Mouse (Mus musculus) CH12.LX (cell line): Measurements from ENCODE around the gene Ascl4. TPM values are rescaled to one million over a fixed set of nuclear protein-coding genes. Genes with fewer than 3 reads are reported as not detected.
A peak's percentile ranks its signal among the peaks of the same experiment; 100 is the strongest.

ENCODE experiments used
- DNase-seq: peaks from one replicate; pipeline ENCODE4 v3.0.0-alpha.2; 2013; ENCODE audit errors: extremely low read depth
- H3K27ac ChIP-seq: 2 replicates; pipeline ENCODE4 v1.5.1; 2012; ENCODE audit warnings: low read depth, mild to moderate bottlenecking, control low read depth, moderate library complexity; ENCODE audit not compliant: insufficient read depth
- H3K27me3 ChIP-seq: replicated peaks from 2 replicates; pipeline ENCODE3; 2012; ENCODE audit warnings: inconsistent platforms
- H3K36me3 ChIP-seq, 2 experiments: replicated peaks in 1 of 2; 2 replicates each; pipeline versions ENCODE3 to v1.6.1; 2012; ENCODE audit warnings: inconsistent platforms in 1 of 2, low read length in 1 of 2, mild to moderate bottlenecking in 1 of 2, mixed read lengths in 1 of 2, moderate library complexity in 1 of 2; ENCODE audit not compliant: control insufficient read depth in 1 of 2, insufficient read depth in 1 of 2
- H3K4me1 ChIP-seq, 2 experiments: 2 replicates each; pipeline ENCODE4 v1.6.1; 2012; ENCODE audit warnings: inconsistent platforms in 1 of 2, moderate library complexity in 1 of 2; ENCODE audit not compliant: insufficient read depth in 2 of 2, control insufficient read depth in 1 of 2
- H3K4me2 ChIP-seq: 2 replicates; pipeline ENCODE4 v1.6.1; 2012; ENCODE audit warnings: low read depth, mild to moderate bottlenecking, control low read depth; ENCODE audit not compliant: poor library complexity, insufficient read depth, severe bottlenecking
- H3K4me3 ChIP-seq, 3 experiments: fragments of 150-350 bp in 1 of 3; sonication (generic) in 1 of 3; replicated peaks in 1 of 3; 2 replicates each; pipeline versions ENCODE3 to v1.5.1; 2011 to 2012; ENCODE audit warnings: low read depth in 2 of 3, low read length in 2 of 3, mild to moderate bottlenecking in 2 of 3, moderate library complexity in 2 of 3, control low read depth in 1 of 3, improper control_type of control experiment in 1 of 3, inconsistent platforms in 1 of 3, mixed read lengths in 1 of 3; ENCODE audit not compliant: poor library complexity in 1 of 3
- H3K79me2 ChIP-seq: replicated peaks from 2 replicates; pipeline ENCODE4 v1.6.1; 2012; ENCODE audit warnings: mild to moderate bottlenecking, moderate library complexity; ENCODE audit not compliant: control insufficient read depth, poor library complexity, insufficient read depth, severe bottlenecking; ENCODE audit errors: extremely low read depth
- H3K9ac ChIP-seq: 2 replicates; pipeline ENCODE4 v1.6.1; 2012; ENCODE audit warnings: low read depth, mild to moderate bottlenecking, control low read depth, moderate library complexity; ENCODE audit not compliant: insufficient read depth
- H3K9me3 ChIP-seq: replicated peaks from 2 replicates; pipeline ENCODE3; 2012; ENCODE audit warnings: low read length, inconsistent platforms, mixed read lengths
- BHLHE40 ChIP-seq: IDR thresholded peaks from 2 replicates; pipeline ENCODE4 v1.6.1; 2011; ENCODE audit warnings: mild to moderate bottlenecking, low read depth, low read length, improper control_type of control experiment
- CTCF ChIP-seq, 2 experiments: IDR thresholded peaks in 1 of 2; conservative IDR thresholded peaks in 1 of 2; 2 replicates each; pipeline ENCODE4 v1.5.1; 2011 to 2012; ENCODE audit warnings: low read depth in 2 of 2, low read length in 2 of 2, improper control_type of control experiment in 1 of 2, inconsistent platforms in 1 of 2, mild to moderate bottlenecking in 1 of 2, moderate library complexity in 1 of 2
- E2F4 ChIP-seq: IDR thresholded peaks from 2 replicates; pipeline ENCODE4 v1.6.1; 2011; ENCODE audit warnings: low read depth, low read length, improper control_type of control experiment; ENCODE audit not compliant: insufficient replicate concordance
- ELF1 ChIP-seq: IDR thresholded peaks from 2 replicates; pipeline ENCODE4 v1.6.1; 2014; ENCODE audit warnings: low read depth, mild to moderate bottlenecking, inconsistent platforms, low read length, improper control_type of control experiment
- ETS1 ChIP-seq: conservative IDR thresholded peaks from 2 replicates; pipeline ENCODE4 v1.6.1; 2012; ENCODE audit warnings: low read depth, mild to moderate bottlenecking, inconsistent platforms, low read length, improper control_type of control experiment, moderate library complexity
- IRF4 ChIP-seq: IDR thresholded peaks from 2 replicates; pipeline ENCODE4 v1.6.1; 2014; ENCODE audit warnings: low read depth, mild to moderate bottlenecking, inconsistent platforms, low read length, improper control_type of control experiment
- MAZ ChIP-seq: IDR thresholded peaks from 2 replicates; pipeline ENCODE4 v1.6.1; 2012; ENCODE audit warnings: low read depth, mild to moderate bottlenecking, inconsistent platforms, low read length, improper control_type of control experiment, moderate library complexity
- MEF2A ChIP-seq: IDR thresholded peaks from 2 replicates; pipeline ENCODE4 v1.6.1; 2014; ENCODE audit warnings: low read depth, mild to moderate bottlenecking, inconsistent platforms, low read length, improper control_type of control experiment, borderline replicate concordance
- MYC ChIP-seq: IDR thresholded peaks from 2 replicates; pipeline ENCODE4 v1.6.1; 2011; ENCODE audit warnings: low read depth, mild to moderate bottlenecking, improper control_type of control experiment, low read length
- NELFE ChIP-seq: IDR thresholded peaks from 2 replicates; pipeline ENCODE4 v1.6.1; 2011; ENCODE audit warnings: low read depth, low read length, improper control_type of control experiment
- NRF1 ChIP-seq: IDR thresholded peaks from 2 replicates; pipeline ENCODE4 v1.6.1; 2014; ENCODE audit warnings: low read depth, mild to moderate bottlenecking, inconsistent platforms, low read length, improper control_type of control experiment, moderate library complexity
- PAX5 ChIP-seq: IDR thresholded peaks from 2 replicates; pipeline ENCODE4 v1.6.1; 2012; ENCODE audit warnings: low read length, inconsistent platforms, mixed read lengths
- RCOR1 ChIP-seq: conservative IDR thresholded peaks from 2 replicates; pipeline ENCODE4 v1.6.1; 2012; ENCODE audit warnings: low read depth, mild to moderate bottlenecking, inconsistent platforms, low read length, improper control_type of control experiment
- SMC3 ChIP-seq: IDR thresholded peaks from 2 replicates; pipeline ENCODE4 v1.6.1; 2011; ENCODE audit warnings: low read depth, low read length, improper control_type of control experiment
- TBP ChIP-seq: conservative IDR thresholded peaks from 2 replicates; pipeline ENCODE4 v1.6.1; 2011; ENCODE audit warnings: low read depth, low read length, improper control_type of control experiment
- TCF12 ChIP-seq: IDR thresholded peaks from 2 replicates; pipeline ENCODE4 v1.6.1; 2014; ENCODE audit warnings: low read depth, mild to moderate bottlenecking, inconsistent platforms, low read length, improper control_type of control experiment
- USF1 ChIP-seq: IDR thresholded peaks from 2 replicates; pipeline ENCODE4 v1.6.1; 2014; ENCODE audit warnings: low read depth, mild to moderate bottlenecking, inconsistent platforms, low read length, improper control_type of control experiment
- USF2 ChIP-seq: conservative IDR thresholded peaks from 2 replicates; pipeline ENCODE4 v1.6.1; 2011; ENCODE audit warnings: low read depth, low read length, improper control_type of control experiment
- dilution Hi-C: fragments of 300-500 bp; cut with MboI; formaldehyde crosslinking; loops from 2 replicates; pipeline ENCODE4 v1.14.3; 2020; ENCODE audit warnings: low sequenced_read_pairs; ENCODE audit not compliant: extremely low pct_unique_long_range_greater_than_20kb, extremely low pct_ligation_motif_present
- in situ Hi-C: fragments of 300-500 bp; cut with MboI; formaldehyde crosslinking; loops from 3 replicates; pipeline ENCODE4 v1.14.3; 2019; ENCODE audit warnings: low sequenced_read_pairs, low pct_ligation_motif_present, low pct_unique_long_range_greater_than_20kb, mixed read lengths
- polyA plus RNA-seq: library from polyadenylated mRNA; unstranded; fragments of >175 nt; gene quantifications from 2 replicates; pipeline ENCODE4 v1.2.1, GENCODE M21; 2012; ENCODE audit warnings: low read depth; ENCODE audit not compliant: insufficient read length
- total RNA-seq, 2 experiments: library from RNA; depleted of rRNA; stranded (reverse); fragments of 300-350 nt in 1 of 2; fragments of >200 nt in 1 of 2; gene quantifications; 2 replicates each; pipeline ENCODE4 v1.2.3; 2012 to 2014

The Ascl4 gene
- total and polyA plus RNA-seq, 3 experiments, result 0.11 to 0.13 TPM; not detected in 1

DNA sequence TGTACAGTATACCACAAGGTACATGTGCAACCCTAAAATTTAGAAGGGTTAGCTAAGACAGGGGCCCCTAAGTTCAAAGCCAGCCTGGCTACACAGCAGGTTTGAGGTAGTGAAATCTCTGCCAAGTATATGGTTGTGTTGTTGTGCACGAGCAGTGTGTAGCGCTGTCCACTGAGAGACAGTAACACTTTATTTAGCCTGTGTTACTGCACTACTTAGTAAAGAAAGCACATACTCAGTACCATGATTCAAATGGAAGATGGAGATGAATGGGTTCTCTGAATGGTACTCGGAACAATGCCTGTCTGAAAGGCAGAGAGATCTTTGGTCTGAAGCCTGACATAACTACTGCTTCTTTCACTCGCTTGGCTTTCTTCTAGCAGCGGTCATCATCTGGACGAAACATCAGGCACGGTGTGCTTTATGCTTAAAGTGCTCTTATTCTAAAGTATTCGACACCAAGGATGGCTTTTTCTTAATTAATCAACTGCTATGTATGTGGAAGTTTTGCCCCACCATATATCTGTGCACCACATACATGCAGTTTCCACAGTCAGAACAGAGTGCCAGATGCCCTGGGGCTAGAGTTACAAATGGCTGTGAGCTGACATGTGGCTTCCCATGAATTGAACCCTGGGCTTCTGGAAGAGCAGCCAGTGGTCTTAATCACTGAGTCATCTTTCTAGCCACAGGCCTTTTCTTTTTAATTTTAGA lies 21.2 kb downstream of the Ascl4 start:
- DNase-seq, result no peak
- Histone ChIP-seq H3K9ac (no peak overlapping the region), H3K4me3 (no peak overlapping the region), H3K79me2 (peaks cover 3% of the 10 kb centered on the region)
- no peak for TF ChIP-seq TBP
- TF ChIP-seq ELF1, result no peak
- TF ChIP-seq IRF4, result no peak
- no peak for TF ChIP-seq MAZ
- no peak for TF ChIP-seq CTCF (conservative IDR thresholded peaks at IDR 0.05 in 1 of 2, IDR thresholded peaks at IDR 0.05 in 1 of 2; ENCODE audit: low read depth in 2 of 2, low read length in 2 of 2)
- TF ChIP-seq MYC, result no peak
- no peak for TF ChIP-seq BHLHE40
- TF ChIP-seq TCF12, result no peak
- no peak for TF ChIP-seq E2F4
- TF ChIP-seq PAX5, result no peak
- TF ChIP-seq, all 38 proteins: peak for 0
- Histone ChIP-seq H3K36me3 (peaks cover 72 to 94% of the 10 kb centered on the region in 2 experiments), H3K27me3 (no peaks in the 10 kb centered on the region), H3K4me2 (no peak overlapping the region), H3K27ac (no peak overlapping the region), H3K9me3 (no peaks in the 10 kb centered on the region), H3K4me1 (peaks cover 3 to 34% of the 10 kb centered on the region in 2 experiments; a peak in 3 of 4 replicates)
- dilution Hi-C loops, result no loop called here
- in situ Hi-C loops, result no loop called here

- DNase-seq, result peak; percentile 76
- Histone ChIP-seq H3K4me1 (peaks cover 13 to 60% of the 10 kb centered on the region in 2 experiments), H3K9me3 (no peaks in the 10 kb centered on the region), H3K27me3 (no peaks in the 10 kb centered on the region), H3K4me2 (no peak overlapping the region), H3K36me3 (peaks cover 61 to 81% of the 10 kb centered on the region in 2 experiments), H3K27ac (no peak overlapping the region), H3K79me2 (peaks cover 28% of the 10 kb centered on the region), H3K9ac (no peak overlapping the region), H3K4me3 (no peak overlapping the region)
- in situ Hi-C loops, result loop anchor here (25.0 kb wide), 1 partner anchor 510 kb away; no protein-coding TSS in a partner anchor
- TF ChIP-seq SMC3, result no peak
- TF ChIP-seq ETS1, result peak; percentile 35; the same call in 1 of the 2 replicates
- no peak for TF ChIP-seq IRF4
- TF ChIP-seq ELF1, result no peak
- TF ChIP-seq NELFE, result no peak
- 0 out of 2 replicates have a peak, but pooled peaks have one; percentile 14 for TF ChIP-seq BHLHE40
- peak; percentile 49; the same call in 1 of the 2 replicates for TF ChIP-seq MEF2A
- no peak for TF ChIP-seq NRF1
- no peak for TF ChIP-seq RCOR1
- no peak for TF ChIP-seq USF2
- TF ChIP-seq TCF12, result no peak
- TF ChIP-seq USF1, result no peak
- dilution Hi-C loops, result no loop called here
These were observed 24.4 kb downstream of the Ascl4 start for GRCm38 (mm10) chr10:85951765-85952443.
